Mouse (Mus musculus) thymus, postnatal 36 days (tissue): Measurements from ENCODE around the gene Hoxd4.

Experiments used
- DNase-seq, 2 experiments: peaks; one replicate each; pipeline ENCODE4 v3.0.0; 2022; ENCODE audit warnings: mixed read lengths in 2 of 2

Hoxd4 gene

DNA sequence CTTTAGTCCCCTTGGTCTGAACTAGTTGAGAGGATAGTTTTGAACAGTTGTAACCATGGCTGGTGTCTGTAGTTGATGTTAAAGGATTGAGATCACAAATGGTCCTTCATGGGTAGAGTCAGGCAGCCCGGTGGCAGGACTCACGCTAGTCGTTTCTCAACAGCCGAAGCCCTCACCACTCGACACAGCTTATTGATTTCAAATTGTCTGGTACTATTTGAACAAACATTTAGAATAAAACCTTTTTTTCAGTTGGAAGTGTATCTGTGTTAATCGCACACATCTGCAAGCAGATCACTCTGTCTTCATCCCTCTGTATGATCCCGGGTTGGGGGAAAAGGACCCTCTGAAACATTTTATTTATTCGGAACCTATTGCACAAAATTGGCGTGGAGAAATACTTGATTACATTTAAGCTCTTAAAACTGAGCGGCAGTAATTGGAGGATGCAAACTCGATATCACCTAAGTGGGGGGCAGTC, 36.0 kb downstream of the Hoxd4 start:
- DNase-seq = no peak

DNA sequence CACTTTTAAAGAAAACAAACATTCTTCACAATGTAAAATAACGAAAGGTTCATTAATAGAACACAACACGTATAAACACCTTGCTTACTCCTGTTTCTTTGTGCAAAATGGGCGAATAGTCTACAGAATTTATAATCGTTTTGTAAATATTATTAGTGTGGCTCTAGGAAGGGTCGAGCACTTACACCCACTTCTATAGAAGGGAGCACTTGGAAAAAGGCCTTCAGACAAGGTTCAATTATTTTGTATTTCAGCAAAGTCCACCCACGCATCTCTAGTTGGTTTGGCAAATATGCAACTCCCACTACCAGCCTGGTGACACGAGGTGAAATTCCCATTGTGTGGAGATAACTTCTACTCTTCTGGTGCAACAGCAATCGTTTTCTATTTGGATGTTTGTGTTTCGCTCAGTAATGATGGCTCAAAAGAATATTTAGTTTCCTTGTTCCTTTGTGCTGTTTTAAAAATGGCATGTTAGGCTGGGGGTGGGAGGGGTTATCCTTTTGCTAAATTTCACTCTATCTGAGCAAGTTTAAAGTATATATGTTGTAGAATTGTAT, 36.8 kb downstream of the Hoxd4 start:
- no peak for DNase-seq

DNA sequence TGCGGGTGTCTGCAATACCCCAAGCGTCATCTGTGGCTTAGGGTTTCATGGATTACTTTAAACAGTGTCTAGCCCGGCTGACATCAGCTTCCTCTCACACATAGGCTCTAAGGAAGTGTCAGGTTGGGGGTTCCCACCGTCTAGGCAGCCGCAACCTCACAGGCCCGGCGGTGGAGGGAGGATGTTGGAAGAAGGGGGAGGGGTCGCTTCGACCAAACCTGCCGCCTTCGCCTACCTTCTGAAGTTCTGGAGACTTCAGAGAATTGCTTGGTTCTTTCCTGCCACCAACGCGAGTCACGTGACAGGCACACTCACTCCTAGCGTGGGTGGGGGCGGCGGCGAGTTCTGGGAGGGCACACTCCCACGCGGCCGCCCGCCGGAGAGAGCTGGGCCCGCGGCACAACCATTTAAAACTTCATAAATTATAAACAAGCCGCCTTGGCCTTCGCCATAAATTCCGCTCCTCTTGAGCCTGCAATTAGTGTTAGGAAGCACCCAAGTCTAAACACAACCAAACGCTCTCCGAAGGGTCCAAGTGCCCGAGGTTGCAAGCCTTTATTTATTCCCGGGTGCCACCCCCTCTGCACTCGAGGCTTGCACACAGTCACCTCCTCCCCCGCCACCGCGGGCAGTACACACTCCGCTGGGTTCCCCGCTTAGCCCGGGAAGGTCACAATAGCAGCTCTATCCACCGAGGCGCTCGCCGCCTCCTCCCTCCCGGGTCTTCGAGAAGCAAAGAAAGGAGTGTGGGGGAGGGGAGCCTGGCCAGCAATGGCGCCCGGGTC, 37.8 kb downstream of the Hoxd4 start:
- peak; percentile 23 to 43 for DNase-seq

DNA sequence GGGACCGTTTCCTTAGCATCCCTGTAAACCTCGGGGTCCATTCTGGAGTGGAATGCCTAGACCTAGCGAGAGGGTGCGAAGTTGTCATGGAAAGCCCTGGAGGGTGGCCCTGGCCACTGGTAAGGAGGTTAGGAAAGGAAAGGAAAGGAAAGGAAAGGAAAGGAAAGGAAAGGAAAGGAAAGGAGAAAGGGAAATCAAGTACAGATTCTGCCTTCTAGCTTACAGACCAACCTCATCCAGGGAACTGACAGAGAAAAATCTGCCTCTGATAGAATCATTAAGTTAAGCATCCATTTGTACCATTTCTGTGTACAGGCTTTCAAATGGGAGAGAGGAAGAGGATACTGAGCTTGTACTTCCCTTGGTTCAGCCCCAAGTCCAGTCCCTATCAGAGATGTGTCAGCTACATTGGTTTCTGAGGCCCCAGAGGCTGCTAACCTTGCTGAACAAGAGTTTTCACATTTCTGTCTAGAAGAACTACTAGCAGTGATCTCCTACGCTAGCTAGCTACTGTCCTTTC, 39.1 kb downstream of the Hoxd4 start:
- DNase-seq = no peak

DNA sequence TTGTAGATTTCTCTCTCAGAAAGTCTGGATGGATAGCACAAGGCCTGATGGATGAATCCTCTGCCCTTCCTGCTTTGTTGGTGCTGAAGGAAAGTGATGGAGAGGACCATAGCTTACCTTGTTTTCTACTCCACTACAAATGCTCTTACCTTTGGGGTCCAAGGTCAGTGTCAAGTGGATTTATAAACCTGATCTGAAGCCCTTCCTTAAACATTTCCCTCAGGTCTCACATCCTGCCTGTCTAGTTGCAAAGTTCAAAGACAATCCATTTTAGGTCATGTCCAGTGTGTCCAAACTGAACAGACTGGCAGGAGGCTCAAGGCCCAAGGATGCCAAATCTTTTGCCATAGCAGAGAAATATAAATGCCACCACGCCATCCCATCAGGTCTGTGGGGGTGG, 40.1 kb downstream of the Hoxd4 start:
- DNase-seq = no peak

DNA sequence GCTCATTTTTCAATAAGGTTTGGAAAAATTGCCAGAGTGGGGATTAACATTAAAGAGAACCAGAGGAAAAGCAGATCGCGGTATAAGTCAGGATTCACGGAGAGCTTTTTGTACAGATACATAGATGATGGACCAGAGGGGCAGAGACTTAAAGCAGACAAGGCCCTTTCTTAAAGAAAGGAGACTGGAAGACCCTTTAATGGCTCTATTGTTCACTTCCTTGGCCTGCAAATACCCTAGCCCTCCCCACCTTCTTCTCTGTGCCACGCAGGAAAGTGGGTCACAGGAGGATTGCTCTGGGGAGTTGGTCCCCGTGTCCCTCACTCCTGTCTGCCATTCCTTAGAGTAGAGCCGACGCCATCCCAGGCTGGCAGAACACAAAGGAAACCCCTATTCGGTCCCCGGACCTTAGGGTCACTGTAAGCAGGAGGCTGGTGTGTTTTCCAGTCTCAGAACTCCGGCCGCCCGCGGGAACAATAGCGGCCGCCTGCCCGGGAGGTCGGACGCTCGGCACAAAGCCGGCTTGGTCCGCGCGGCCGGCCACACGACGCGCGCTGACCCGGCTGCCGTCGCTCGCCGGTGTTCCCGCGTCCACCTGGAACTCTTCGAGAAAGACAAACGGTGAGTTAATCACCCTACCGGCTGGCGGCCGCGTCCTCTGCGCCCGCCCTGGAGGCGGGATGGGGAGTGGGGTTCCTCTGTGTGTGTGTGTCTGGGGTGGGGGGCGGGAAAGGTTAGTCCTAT, 40.9 kb downstream of the Hoxd4 start:
- no peak for DNase-seq

DNA sequence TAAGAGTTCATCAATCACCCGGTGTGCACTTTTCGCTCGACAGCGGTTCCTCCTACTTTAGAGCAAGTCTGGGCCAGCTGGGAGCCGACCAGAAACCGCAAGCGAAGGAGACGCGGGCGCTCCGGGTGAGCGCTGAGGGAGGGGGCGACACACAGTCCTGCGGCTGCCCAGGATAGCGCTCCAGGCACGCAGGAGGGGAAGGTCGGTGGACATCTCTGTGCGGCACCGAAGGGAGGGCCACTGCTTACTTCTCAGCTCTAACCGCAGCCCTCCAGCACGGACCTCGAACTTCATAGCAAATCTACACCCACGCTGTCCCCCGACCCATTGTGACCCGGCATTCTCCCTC, 41.4 kb downstream of the Hoxd4 start:
- no peak for DNase-seq

DNA sequence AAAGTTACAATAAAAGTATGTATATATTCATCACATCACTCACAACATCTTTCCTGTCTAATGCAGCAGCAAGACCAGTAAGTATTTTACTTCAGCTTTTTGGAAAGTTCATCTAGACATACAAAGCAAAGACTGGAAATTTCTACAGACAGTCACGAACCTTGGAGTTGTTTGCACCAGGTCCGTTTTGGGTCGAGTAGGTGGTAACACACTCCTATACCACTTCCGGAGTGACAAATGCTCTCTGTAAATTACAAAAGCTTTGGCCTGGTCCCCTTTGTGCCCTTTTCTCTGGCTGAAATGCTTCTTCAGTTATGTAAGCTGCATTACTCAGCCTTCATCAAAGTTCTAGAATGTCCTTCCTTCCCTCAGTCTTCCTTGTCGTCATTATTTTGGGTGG, 42.0 kb downstream of the Hoxd4 start:
- no peak for DNase-seq

DNA sequence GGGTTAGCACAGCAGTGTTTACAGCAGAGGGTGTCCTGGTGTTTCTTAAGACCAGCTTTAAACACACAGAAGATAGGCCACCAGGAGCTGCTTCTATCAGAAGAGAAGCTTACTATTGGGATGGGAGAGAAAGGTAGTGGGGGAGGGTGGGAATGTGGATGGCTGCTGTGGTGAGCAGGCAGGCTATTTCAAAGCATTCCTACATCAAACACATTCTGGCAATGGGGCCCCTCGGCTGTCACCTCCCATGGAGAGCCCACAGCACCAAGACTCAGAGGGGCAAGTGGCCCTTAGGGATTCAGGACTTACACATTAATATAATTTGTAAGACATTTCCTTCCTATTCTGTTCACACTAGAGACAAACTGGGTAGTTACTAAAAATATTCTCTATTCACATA, 48.4 kb downstream of the Hoxd4 start:
- DNase-seq = no peak

DNA sequence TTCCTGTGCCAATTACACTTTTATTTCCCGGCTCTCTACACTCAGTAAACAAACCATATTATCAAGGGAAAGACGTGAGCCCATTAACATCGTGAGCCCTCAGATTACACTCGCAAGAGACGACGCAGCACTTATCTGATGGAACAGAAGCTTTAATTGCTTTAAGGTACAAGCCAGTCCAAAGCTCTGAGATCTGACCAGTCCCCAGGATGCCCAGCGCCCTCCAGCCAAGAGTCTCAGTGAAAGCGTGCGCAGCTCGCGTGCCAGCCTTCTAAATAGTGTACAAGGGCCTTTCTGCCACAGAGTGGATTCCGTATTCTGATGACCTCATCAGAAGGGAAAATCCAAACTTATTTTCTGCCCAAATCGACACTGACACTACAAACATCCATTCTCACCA, 50.2 kb downstream of the Hoxd4 start:
- DNase-seq = no peak

DNA sequence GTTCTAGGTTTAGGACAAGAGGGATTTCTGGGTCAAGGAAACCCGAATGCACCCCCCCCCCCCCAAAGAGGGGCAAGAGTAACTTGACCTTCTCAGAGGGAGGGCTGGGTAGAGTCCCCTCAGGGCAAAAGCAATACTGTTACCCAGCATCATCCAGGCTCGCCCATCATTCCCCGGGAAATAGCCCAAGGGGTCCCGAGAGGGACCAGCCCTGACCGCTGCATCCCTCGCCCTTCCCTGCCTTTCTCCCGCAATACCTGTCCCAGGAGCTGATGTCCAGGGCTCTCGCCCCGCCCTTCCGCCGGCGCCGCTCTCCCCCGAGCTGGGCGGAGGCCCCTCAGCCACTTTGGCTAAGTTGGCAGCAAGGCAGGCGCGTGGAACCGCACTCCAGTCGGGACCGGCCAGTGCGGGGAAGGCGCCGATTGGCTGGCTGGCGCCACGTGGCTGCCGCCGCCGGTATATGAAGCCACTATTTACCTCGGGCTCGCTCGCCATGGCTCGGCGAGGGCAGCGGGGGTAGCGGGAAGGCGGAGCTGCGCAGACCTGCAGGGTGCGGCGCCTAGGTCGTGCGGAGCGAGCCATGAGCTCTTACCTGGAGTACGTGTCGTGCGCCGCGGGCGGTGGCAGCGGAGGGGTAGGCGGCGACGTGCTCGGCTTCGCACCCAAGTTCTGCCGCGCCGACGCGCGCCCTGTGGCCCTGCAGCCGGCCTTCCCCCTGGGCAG, 51.0 kb downstream of the Hoxd4 start, which contains the start of gene Hoxd1:
Gene Hoxd1 (plus strand): TSS at position 459 of the 723 bp plus-strand sequence.
- no peak for DNase-seq

DNA sequence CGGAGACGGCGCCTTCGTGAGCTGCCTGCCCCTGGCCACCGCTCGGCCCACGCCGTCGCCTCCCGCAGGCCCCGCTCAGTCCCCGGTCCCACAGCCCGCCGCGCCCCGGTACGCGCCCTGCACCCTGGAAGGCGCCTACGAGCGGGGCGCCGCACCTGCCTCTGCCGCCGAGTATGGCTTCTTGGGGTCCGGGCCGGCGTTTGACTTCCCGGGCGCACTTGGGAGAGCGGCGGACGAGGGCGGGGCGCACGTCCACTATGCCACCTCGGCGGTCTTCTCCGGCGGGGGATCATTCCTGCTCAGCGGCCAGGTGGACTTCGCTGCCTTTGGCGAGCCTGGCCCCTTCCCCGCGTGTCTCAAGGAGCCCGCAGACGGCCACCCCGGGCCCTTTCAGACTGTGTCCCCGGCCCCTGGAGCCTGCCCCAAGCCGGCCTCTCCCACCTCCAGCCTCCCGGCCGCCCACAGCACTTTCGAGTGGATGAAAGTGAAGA, 51.6 kb downstream of the Hoxd4 start:
- DNase-seq = no peak

DNA sequence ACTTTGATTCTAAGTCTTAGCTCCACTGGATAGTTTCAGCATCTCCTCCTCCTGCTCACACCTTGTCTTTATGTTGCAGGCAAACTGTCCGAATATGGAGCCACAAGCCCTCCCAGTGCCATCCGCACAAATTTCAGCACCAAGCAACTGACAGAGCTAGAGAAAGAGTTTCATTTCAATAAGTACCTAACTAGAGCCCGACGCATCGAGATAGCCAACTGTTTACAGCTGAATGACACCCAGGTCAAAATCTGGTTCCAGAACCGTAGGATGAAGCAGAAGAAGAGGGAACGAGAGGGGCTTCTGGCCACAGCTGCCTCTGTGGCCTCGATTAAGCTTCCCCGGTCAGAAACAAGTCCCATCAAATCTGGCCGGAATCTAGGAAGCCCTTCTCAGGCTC, 52.2 kb downstream of the Hoxd4 start:
- DNase-seq = no peak

DNA sequence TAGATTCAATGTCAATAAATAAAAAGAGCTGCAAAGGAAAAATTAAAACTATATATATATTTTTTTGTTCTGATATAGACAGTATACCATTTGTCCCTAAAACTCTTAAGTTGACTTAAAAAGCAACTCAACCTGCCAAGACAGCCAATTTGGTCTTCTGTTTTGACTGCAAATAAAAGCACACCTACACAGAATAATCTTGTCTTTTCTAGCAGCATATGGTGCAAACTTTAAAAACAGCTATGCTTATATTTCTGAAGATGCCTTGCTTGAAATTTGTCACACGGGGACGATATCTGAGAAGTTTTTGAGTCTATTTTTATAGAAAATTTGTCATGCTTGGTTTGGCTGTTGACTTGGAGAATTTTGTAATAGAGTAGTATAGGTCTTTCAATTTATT, 62.6 kb downstream of the Hoxd4 start:
- no peak for DNase-seq

DNA sequence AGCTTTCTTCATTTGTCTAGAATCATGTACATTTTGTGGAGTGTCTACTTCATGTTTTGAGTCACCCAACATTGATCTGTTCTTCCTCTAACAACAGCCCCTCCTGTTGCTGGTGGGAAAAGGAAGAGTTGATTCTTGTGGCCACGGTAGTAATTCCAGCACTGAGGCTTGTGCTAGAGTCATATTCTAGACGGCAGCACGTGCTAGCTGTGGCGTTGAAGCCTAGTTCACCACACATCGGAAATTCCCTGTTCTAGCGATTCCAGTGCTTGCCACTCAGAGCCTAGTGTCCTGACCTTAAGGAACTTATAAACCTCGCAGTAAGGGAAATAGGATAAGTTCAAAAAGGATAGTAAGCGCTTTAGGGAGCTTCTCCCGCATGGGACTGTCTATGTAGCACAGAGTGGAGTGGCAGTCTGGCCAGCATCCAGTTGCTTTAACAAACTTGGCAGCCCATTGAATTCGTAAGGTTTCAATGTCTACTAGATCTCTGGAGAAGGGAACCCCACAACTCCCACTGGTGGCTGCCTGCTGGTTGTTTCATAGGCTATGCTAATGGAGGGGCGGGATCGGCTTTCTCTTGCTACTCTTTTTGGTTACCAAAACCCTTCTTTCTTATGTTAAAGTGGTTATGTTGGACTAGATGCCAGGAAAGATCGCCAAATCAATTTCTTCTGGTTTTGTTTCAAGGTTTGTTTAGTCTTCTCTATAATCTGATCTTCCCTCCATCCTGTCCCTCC, 66.0 kb downstream of the Hoxd4 start:
- DNase-seq = no peak
